In genomic region chr8:111602050-111602449, GRCm38 (mm10) we compare ENCODE assay signal across 19 mouse cellular contexts. TPM values are rescaled to one million over a fixed set of nuclear protein-coding genes. Genes with fewer than 3 reads are reported as not detected.
A peak's percentile ranks its signal among the peaks of the same experiment; 100 is the strongest.
DNase-seq lines count a peak whose midpoint lies in the region; ATAC-seq lines count a peak whose summit lies in the region.
"Had no signal": no experiment of that assay in that cellular context is flagged by ENCODE, and none has a peak within 500 bp of the region (broad histone marks: within the 10 kb centered on the region; RNA-seq: fewer than 3 reads in every experiment).

No protein-coding gene starts in this region.

- 81% methylated on average over 4 of the region's 4 CpGs for WGBS in forebrain, embryonic 15.5 days
- over 99% methylated on average over 4 of the region's 4 CpGs for WGBS in forebrain, embryonic 11.5 days

- intact Hi-C loops in left cerebral cortex, postnatal 10 days (cut with DNase I): no loop called here

- ATAC-seq in forebrain, embryonic 15.5 days (replicated peaks): no peak
- ATAC-seq in forebrain, embryonic 11.5 days (replicated peaks; ENCODE audit: low FRiP score): no peak

- H3K27me3 ChIP-seq in forebrain, embryonic 15.5 days: no peaks in the 10 kb centered on the region
- H3K27me3 ChIP-seq in forebrain, embryonic 11.5 days (ENCODE audit: control insufficient read depth, insufficient read depth, low read length): no peaks in the 10 kb centered on the region
- H3K27me3 ChIP-seq: heart, embryonic 13.5 days; liver, embryonic 15.5 days; midbrain, embryonic 12.5 days had no signal

- H3K4me1 ChIP-seq in forebrain, embryonic 15.5 days: peaks cover 20% of the 10 kb centered on the region; the same call in 1 of the 2 replicates
- H3K4me1 ChIP-seq in forebrain, embryonic 11.5 days (replicated peaks; ENCODE audit: control insufficient read depth, insufficient read depth, low read length): no peaks in the 10 kb centered on the region

- no peaks in the 10 kb centered on the region for H3K36me3 ChIP-seq in forebrain, embryonic 15.5 days
- H3K36me3 ChIP-seq in forebrain, embryonic 11.5 days (ENCODE audit: control insufficient read depth, insufficient read depth, low read length): no peaks in the 10 kb centered on the region; the same call in 1 of the 2 replicates
- H3K36me3 ChIP-seq: liver, embryonic 15.5 days; midbrain, embryonic 12.5 days had no signal

- peak overlapping the region; percentile 16; the same call in 1 of the 2 replicates for H3K27ac ChIP-seq in forebrain, embryonic 15.5 days (replicated peaks)
- no peak overlapping the region for H3K27ac ChIP-seq in forebrain, embryonic 11.5 days (ENCODE audit: low read depth, low read length)
- H3K27ac ChIP-seq: embryonic facial prominence, embryonic 10.5 days; heart, embryonic 13.5 days; liver, embryonic 15.5 days; midbrain, embryonic 12.5 days had no signal

- H3K9ac ChIP-seq in forebrain, embryonic 15.5 days (replicated peaks): no peak overlapping the region
- H3K9ac ChIP-seq in forebrain, embryonic 11.5 days (ENCODE audit: low read length): no peak overlapping the region
- H3K9ac ChIP-seq: heart, embryonic 13.5 days; liver, embryonic 15.5 days; midbrain, embryonic 12.5 days had no signal

- H3K4me3 ChIP-seq in forebrain, embryonic 15.5 days: no peak overlapping the region
- no peak overlapping the region for H3K4me3 ChIP-seq in forebrain, embryonic 11.5 days (ENCODE audit: low read depth, low read length)
- H3K4me3 ChIP-seq: embryonic facial prominence, embryonic 10.5 days; heart, embryonic 13.5 days; liver, embryonic 15.5 days; midbrain, embryonic 12.5 days; myocyte had no signal

- no peak for DNase-seq in forebrain, embryonic 11.5 days (ENCODE audit: low spot score)
- DNase-seq in left cerebral cortex, adult 18-20 months (ENCODE audit: low spot score in 2 of 2): peak; percentile 21 to 31
- DNase-seq in left cerebral cortex, postnatal 10 days (ENCODE audit: extremely low spot score in 1 of 2, low spot score in 2 of 2): no peak
- peak; percentile 66 for DNase-seq in cerebellum, adult 8-10 months
- peak; percentile 47 to 60 for DNase-seq in right cerebral cortex, postnatal 10 days (ENCODE audit: low spot score in 2 of 2)
- DNase-seq in spleen, postnatal 4 days (ENCODE audit: low spot score in 2 of 2): no peak
- no peak for DNase-seq in kidney, postnatal 4 days
- DNase-seq: adrenal gland, postnatal 10 days; gastrocnemius, postnatal 14 days; kidney, adult 11 months; kidney, postnatal 14 days; lung, postnatal 36 days; thymus, postnatal 4 days had no signal

- H3K9me3 ChIP-seq in forebrain, embryonic 15.5 days: no peaks in the 10 kb centered on the region
- no peaks in the 10 kb centered on the region for H3K9me3 ChIP-seq in forebrain, embryonic 11.5 days (ENCODE audit: control insufficient read depth, low read length)
- H3K9me3 ChIP-seq: embryonic facial prominence, embryonic 10.5 days; heart, embryonic 13.5 days; liver, embryonic 15.5 days; midbrain, embryonic 12.5 days had no signal

- H3K4me2 ChIP-seq in forebrain, embryonic 15.5 days (replicated peaks): no peak overlapping the region
- H3K4me2 ChIP-seq in forebrain, embryonic 11.5 days (ENCODE audit: low read depth, low read length, severe bottlenecking): no peak overlapping the region
- H3K4me2 ChIP-seq: heart, embryonic 13.5 days; liver, embryonic 15.5 days; midbrain, embryonic 12.5 days had no signal

RNA-seq across cellular contexts. Expression of gene Ldhd, which starts 28.1 kb away (rescaled TPM):
- polyA plus RNA-seq in forebrain, embryonic 15.5 days (2015; fragmentation: Nextera tagmentation; extraction: Ambion mirVana): 0.54 and 0.60 TPM in 2 replicates
- 0.11 and 0.27 TPM in 2 replicates for polyA plus RNA-seq in forebrain, embryonic 11.5 days (2014; fragmentation: Nextera tagmentation; extraction: Ambion mirVana)
- 1 to 10 TPM; 9.1 to 9.3 TPM for total RNA-seq in left cerebral cortex, adult 18-20 months (2021)
- 1 to 10 TPM; 1.9 to 2.2 TPM for total RNA-seq in left cerebral cortex, postnatal 10 days (2021)

RNA-seq across cellular contexts. Expression of gene Zfp1, which starts 41.2 kb away (rescaled TPM):
- 32.3 and 34.4 TPM in 2 replicates for polyA plus RNA-seq in forebrain, embryonic 15.5 days (2015; fragmentation: Nextera tagmentation; extraction: Ambion mirVana)
- polyA plus RNA-seq in forebrain, embryonic 11.5 days (2014; fragmentation: Nextera tagmentation; extraction: Ambion mirVana): 21.8 and 25.0 TPM in 2 replicates
- 10 to 100 TPM; 21.0 to 23.3 TPM for total RNA-seq in left cerebral cortex, adult 18-20 months (2021)
- 10 to 100 TPM; 21.9 to 22.7 TPM for total RNA-seq in left cerebral cortex, postnatal 10 days (2021)

Comparison
In these comparisons a context has a peak if more than half of its experiments do, and no peak if none do; other contexts are left out.
1. DNase-seq: peak in left cerebral cortex, adult 18-20 months (2 of 2), cerebellum, adult 8-10 months (single experiment) and right cerebral cortex, postnatal 10 days (2 of 2); none in forebrain, embryonic 11.5 days (single experiment), left cerebral cortex, postnatal 10 days (0 of 2), spleen, postnatal 4 days (0 of 2) and kidney, postnatal 4 days (0 of 2).